Mouse (Mus musculus): Measurements from ENCODE around the gene Dio1.
A peak's percentile ranks its signal among the peaks of the same experiment; 100 is the strongest.

Gene Dio1

DNA sequence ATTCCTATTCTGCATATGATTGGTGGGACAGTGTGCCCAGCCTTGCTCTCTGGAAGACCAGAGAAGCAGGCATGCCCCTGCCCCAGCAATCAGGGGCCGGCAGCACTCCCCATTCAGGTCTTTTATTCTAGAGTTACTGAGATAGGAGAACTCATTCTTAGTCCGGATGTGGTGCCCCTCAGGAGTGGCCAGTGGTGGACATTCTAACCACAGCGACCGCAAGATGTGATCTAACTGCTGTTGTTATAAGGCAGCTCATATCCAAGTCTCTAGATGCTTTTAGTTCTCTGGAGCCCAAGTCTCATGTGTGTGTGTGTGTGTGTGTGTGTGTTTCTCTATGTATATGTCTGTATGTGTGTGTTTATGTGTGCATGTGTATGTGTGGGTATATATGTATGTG lies 6.6 kb downstream of the Dio1 start:
- DNase-seq (ENCODE audit: low spot score), result no peak

GRCm38 (mm10) chr4:107299779-107300340 lies 7.1 kb downstream of the Dio1 start:
- no peak for DNase-seq (ENCODE audit: low spot score)

GRCm38 (mm10) chr4:107298071-107298606 lies 8.8 kb downstream of the Dio1 start:
- DNase-seq (ENCODE audit: low spot score), result no peak

GRCm38 (mm10) chr4:107292273-107292662 lies 14.7 kb downstream of the Dio1 start:
- DNase-seq (ENCODE audit: low spot score), result no peak

DNA sequence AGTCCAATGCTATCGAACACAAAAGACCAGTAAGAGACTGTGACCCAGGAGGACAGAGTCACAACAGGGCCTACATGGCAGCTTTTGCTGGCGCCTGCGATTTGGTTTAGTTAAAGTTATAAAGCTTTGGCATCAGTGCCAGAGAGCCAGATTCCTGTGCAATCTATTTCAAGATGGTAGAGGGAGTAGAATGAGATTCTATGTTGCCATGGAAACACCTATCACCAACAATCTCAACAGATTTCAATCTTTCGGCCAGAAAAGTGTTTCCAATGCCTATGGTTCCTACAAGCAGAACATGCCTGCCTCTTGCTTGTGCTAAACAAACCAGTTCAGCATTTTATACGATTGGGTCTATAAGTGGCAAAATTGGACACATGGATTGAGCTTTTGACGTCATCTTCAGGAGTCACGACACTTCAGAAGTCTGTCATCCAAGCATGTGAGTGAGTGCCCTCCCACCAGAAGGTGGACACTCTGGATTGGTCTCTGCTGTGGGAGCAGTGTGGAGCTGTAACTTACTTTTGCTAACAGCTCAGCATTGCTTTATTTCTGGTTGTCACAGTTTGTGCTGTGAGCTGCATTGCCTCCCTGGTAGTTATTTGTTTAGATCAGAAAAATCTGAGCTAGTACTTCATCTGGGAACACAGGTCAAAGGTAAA lies 15.2 kb downstream of the Dio1 start:
- DNase-seq (ENCODE audit: low spot score), result peak; percentile 26

GRCm38 (mm10) chr4:107287517-107287916 lies 19.5 kb downstream of the Dio1 start:
- no peak for DNase-seq (ENCODE audit: low spot score)

GRCm38 (mm10) chr4:107286386-107286785 lies 20.6 kb downstream of the Dio1 start:
- no peak for DNase-seq (ENCODE audit: low spot score)

DNA sequence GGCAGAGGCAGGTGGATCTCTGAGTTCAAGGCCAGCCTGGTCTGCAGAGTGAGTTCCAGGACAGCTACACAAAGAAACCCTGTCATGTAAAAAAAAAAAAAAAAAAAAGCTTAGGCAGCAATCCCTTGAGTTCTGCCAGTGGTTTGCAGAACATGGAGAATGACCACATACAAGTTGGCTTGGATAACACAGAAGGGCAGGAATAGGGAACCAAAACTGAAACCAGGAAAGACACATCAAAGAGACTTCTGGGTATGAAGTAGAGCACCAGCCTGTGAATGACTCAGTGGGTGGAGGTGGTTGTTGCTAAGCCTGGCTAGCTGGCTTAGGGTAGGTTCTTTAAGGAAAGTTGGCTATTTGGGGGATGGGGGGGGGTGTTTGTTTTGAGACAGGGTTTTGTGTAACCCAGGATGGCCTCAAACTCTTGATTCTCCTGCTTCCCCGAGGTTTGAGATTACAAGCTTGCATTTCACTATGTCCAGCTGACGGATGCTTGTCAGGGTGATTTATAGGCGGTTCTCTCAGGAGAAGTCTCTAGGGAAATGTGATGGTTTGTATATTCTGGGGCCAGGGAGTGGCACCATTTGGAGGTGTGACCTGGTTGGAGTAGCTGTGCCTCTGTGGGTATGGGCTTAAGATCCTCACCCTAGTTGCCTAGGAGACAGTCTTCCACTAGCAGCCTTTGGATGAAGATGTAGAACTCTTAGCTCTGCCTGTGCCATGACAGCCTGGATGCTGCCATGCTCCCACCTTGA lies 21.3 kb downstream of the Dio1 start:
- DNase-seq (ENCODE audit: low spot score), result no peak

DNA sequence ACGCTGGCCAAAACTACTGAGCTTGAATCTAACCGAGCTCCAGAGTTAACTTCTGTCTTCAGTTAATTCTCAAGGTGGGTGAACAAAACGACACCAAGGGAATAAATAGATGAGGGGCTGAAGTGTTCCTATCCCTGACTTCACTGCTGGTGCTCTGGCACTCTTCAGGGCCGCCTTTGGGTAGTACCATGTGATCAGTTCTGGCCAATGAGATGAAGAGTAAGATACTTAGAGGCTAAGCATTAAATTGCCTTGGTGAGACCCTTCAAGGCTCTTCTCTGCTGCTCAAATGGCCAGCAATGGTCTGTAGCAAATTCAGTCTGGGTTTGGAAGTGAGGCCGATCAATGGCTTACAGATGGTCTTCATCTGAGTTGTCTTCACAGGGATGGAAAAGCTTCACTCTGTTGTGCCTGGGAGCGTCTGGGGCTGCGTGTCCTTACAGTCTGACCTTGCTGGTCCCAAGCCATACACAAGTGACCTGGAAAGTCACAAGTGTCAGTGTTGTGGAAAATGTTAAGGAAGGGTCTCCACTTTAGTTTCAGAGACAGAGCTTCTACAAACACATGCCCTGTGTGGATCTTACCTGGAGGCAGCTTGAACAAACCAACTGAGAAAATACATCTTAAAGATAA lies 26.0 kb downstream of the Dio1 start:
- DNase-seq (ENCODE audit: low spot score), result no peak

DNA sequence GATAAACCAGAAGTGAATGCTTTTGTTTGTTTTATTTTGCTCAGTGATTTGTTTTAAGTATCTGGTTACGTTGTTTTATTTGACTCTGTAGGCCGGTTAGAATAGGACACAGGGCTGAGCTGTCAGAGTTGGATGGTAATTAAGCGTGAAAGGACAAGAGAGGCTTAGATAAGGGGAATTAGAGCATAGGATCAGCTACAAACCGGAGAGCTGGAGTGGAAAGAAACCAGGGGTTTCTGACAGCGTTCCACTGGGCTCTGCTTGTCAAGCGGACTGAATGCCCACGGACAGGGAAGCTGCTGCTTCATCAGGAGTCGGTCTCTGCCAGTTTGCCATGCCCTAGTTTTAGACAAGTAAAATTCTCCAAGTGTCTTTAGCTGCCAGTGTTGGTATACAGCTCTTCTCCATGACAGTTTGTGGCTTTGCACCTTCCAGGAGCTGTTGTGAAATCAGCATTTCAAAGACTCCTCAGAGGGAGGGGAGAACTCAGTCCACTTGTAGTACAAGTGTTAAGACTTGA lies 28.7 kb downstream of the Dio1 start:
- no peak for DNase-seq (ENCODE audit: low spot score)

DNA sequence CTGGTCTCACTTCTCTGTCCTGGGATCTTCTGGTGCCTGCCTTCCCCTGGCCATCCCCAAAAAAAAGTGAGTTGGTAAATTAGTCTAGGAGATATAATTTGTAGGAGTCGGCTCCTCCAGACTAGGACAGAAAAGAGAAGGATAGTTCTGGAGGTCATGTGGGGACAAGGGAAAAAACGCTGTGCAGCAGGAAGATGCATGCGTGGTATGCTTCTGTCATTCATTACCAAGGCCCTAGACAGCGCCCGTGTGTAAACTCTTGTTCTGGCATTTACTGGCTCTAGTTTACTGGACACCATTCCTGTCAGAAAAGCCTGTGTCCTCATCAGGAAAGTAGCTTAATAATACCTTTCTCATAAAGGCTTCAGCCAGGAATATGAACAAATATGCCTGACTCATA lies 32.5 kb downstream of the Dio1 start:
- DNase-seq (ENCODE audit: low spot score), result no peak

DNA sequence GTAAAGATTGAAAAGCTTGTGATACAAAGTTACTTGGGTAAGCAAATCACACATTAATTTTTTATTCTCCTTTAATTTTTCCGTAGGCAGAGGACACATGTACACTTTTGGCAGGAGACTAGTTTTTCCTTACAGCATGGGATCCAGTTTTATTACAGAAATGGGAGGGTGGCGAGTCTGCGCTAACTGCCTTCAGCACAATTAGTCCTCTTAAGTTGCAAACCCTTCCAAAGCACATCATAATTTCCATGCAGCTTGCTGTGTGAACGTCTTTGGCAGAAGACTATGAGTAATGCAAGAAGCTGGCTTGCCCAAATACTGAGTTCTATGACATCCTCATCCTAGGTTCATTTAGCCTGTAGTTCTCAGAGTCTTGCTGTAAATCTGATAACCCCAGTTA lies 33.3 kb downstream of the Dio1 start:
- no peak for DNase-seq (ENCODE audit: low spot score)

- no peak for DNase-seq (ENCODE audit: low spot score)
Observed at GRCm38 (mm10) chr4:107260001-107260400, 47.0 kb downstream of the Dio1 start.

- no peak for DNase-seq (ENCODE audit: low spot score)
Observed at GRCm38 (mm10) chr4:107254414-107254813, 52.6 kb downstream of the Dio1 start.

GRCm38 (mm10) chr4:107253125-107254091 lies 53.6 kb downstream of the Dio1 start, which contains the start of the genes Lrrc42 and Hspb11:
Gene Lrrc42 (minus strand): TSS chr4:107253532.
Gene Hspb11 (plus strand): TSS chr4:107253593.
- DNase-seq (ENCODE audit: low spot score), result peak; percentile 92

- DNase-seq (ENCODE audit: low spot score), result no peak
Observed at GRCm38 (mm10) chr4:107252522-107252921, 54.4 kb downstream of the Dio1 start.

DNA sequence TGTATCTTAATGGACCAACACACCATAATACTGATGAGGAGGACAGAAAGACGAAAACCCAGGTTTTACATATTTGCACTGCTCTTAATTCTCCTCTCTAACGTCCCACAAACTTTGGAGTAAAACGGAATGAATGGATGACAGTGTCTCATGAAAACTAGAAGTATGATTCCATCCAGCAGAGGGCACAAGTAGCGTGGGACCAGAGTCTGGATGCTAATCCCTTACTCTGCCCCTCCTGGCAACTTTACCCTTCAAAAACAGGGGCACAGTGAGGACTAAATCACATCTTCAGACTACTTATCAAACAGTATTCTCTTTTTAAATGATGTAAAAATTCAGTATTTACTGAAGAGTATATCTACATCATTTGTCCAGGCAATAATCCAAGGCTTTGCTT lies 56.5 kb downstream of the Dio1 start:
- DNase-seq (ENCODE audit: low spot score), result peak; percentile 70

DNA sequence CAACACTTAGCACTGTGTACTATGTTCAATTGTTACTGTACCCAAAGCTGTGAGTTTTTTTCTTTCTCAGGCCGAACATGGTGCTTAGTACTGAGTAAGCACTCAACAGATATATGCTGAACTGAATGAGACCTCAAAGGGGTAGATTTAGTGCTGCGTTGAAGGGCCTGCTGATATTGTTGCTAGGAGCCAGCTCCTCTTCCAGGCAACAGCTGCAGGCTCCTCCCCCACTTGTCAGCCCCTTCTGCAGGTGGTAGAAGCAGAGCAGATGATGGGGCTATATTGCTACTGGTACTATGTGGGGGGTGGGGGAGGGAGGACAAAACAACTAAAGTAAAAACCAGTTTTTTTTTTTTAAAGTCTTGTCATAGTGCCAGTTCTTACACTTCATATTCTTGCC lies 57.5 kb downstream of the Dio1 start:
- DNase-seq (ENCODE audit: low spot score), result no peak

- no peak for DNase-seq (ENCODE audit: low spot score)
Observed at GRCm38 (mm10) chr4:107248061-107248460, 58.9 kb downstream of the Dio1 start.

GRCm38 (mm10) chr4:107247110-107247509 lies 59.9 kb downstream of the Dio1 start:
- no peak for DNase-seq (ENCODE audit: low spot score)

- no peak for DNase-seq (ENCODE audit: low spot score)
Observed at GRCm38 (mm10) chr4:107246040-107246439, 60.9 kb downstream of the Dio1 start.

All from layer of hippocampus, adult 11-12 months (tissue).